Mouse (Mus musculus) midbrain, postnatal 0 days (tissue): ENCODE data around the gene Plekhm1. TPM values are rescaled to one million over a fixed set of nuclear protein-coding genes. Genes with fewer than 3 reads are reported as not detected.
A peak's percentile ranks its signal among the peaks of the same experiment; 100 is the strongest.

Experiments used
- ATAC-seq: fragments of 200-750 bp; cut with Nextera tagmentation; 2 replicates; pipeline ENCODE4 v1.8.0; 2017; ENCODE audit warnings: moderate number of reproducible peaks, mild to moderate bottlenecking, moderate TSS enrichment, moderate library complexity; ENCODE audit not compliant: low FRiP score
- DNase-seq: peaks from one replicate; pipeline ENCODE4 v3.0.0-alpha.2; 2015; ENCODE audit warnings: low spot score
- H3K27ac ChIP-seq: fragments of 300-500 bp; sonication (generic); 2 replicates; pipeline ENCODE4 v1.5.1; 2014; ENCODE audit warnings: low read depth, mild to moderate bottlenecking, low read length, mixed read lengths
- H3K27me3 ChIP-seq: fragments of 300-500 bp; sonication (generic); 2 replicates; pipeline ENCODE4 v1.6.1; 2014; ENCODE audit warnings: low read length, control low read depth, mixed read lengths; ENCODE audit not compliant: insufficient read depth
- H3K36me3 ChIP-seq: fragments of 300-500 bp; sonication (generic); 2 replicates; pipeline ENCODE4 v1.6.1; 2014; ENCODE audit warnings: low read length, control low read depth, mixed read lengths; ENCODE audit not compliant: insufficient read depth
- H3K4me1 ChIP-seq: fragments of 300-500 bp; sonication (generic); 2 replicates; pipeline ENCODE4 v1.6.1; 2014; ENCODE audit warnings: mild to moderate bottlenecking, control low read depth, antibody characterized with exemption, low read length, mixed read lengths; ENCODE audit not compliant: insufficient read depth
- H3K4me2 ChIP-seq: fragments of 300-500 bp; sonication (generic); 2 replicates; pipeline ENCODE4 v1.6.1; 2014; ENCODE audit warnings: low read depth, mild to moderate bottlenecking, low read length, mixed read lengths; ENCODE audit not compliant: poor library complexity, severe bottlenecking
- H3K4me3 ChIP-seq: fragments of 300-500 bp; sonication (generic); 2 replicates; pipeline ENCODE4 v1.5.1; 2014; ENCODE audit warnings: low read depth, mild to moderate bottlenecking, low read length, moderate library complexity
- H3K9ac ChIP-seq: fragments of 300-500 bp; sonication (generic); replicated peaks from 2 replicates; pipeline ENCODE4 v1.6.1; 2014; ENCODE audit warnings: mild to moderate bottlenecking, low read length, moderate library complexity, mixed read lengths; ENCODE audit not compliant: poor library complexity, severe bottlenecking
- H3K9me3 ChIP-seq: fragments of 300-500 bp; sonication (generic); 2 replicates; pipeline ENCODE4 v1.6.1; 2016; ENCODE audit warnings: low read length, control low read depth
- CTCF ChIP-seq: IDR thresholded peaks from 2 replicates; pipeline ENCODE4 v1.5.1; 2016; ENCODE audit warnings: antibody characterized with exemption, mild to moderate bottlenecking
- WGBS: fragments of 180-500 bp; shearing (Covaris S2); extraction: QIAGEN DNeasy Blood & Tissue Kit; methylation state at CpG from one replicate; pipeline ENCODE4 v1.1.7; 2014; 5-methylcytosine and 5-hydroxymethylcytosine counted together
- polyA plus RNA-seq: library from polyadenylated mRNA; unstranded; fragments of >200 nt; fragmentation: Nextera tagmentation; extraction: Ambion mirVana; gene quantifications from 2 replicates; pipeline ENCODE4 v1.2.1, GENCODE M21; 2015
- total RNA-seq: library from RNA; depleted of rRNA; stranded (reverse); fragments of >200 nt; gene quantifications from 2 replicates; pipeline ENCODE4 v1.2.3, GENCODE M21; 2014

Gene Plekhm1
- total and polyA plus RNA-seq, 2 experiments from 2014 or later = 6.0 to 7.8 TPM

DNA sequence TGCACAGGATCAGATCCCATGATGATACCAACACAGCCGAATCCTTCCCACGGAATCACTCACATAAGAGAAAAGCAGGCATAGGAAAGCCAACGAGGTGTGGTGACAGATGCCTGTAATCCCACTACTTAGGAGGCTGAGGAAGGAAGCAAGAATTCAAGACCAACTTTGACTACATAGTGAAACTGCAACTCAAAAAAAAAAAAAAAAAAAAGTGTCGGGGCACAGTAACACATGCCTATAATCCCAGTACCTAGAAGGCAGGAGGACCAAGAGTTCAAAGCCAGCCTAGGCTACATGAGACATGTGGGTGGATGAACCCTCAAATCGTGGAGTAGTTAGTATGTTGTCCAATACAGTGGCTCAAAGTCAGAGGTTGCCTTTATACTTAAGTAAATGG, 36.7 kb downstream of the Plekhm1 start:
- no peak overlapping the region for H3K4me3 ChIP-seq
- no peaks in the 10 kb centered on the region for H3K4me1 ChIP-seq
- no peak overlapping the region for H3K27ac ChIP-seq
- WGBS = 93% methylated on average over 5 of the region's 5 CpGs
- no peak for DNase-seq
- no peaks in the 10 kb centered on the region for H3K27me3 ChIP-seq
- no peak for ATAC-seq
- no peaks in the 10 kb centered on the region for H3K9me3 ChIP-seq
- peaks cover 55% of the 10 kb centered on the region for H3K36me3 ChIP-seq
- H3K9ac ChIP-seq = no peak overlapping the region
- TF ChIP-seq CTCF = no peak
- H3K4me2 ChIP-seq = no peak overlapping the region

DNA sequence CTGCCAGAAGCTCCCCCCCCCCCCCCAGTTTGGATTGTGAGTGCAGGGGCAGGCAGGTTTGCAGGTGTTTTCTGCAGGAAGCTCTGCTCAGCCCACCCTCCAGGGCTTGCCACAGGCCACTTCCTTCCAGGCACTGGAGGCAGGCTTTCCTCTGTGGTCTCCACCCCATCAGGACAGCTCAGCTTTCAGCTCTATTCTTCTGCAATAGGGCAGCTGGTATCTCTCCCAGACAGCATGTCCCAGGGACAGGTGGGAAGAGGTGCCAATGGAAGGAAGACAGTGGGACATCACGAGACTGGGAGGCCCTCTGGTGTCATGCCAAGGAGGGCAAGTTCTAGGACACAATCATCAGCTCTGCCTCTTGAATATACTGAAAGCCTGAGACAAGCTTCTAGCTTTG, 37.2 kb downstream of the Plekhm1 start:
- Histone ChIP-seq H3K9ac (no peak overlapping the region), H3K9me3 (no peaks in the 10 kb centered on the region), H3K4me3 (no peak overlapping the region), H3K36me3 (peaks cover 60% of the 10 kb centered on the region), H3K27me3 (no peaks in the 10 kb centered on the region), H3K4me1 (no peaks in the 10 kb centered on the region), H3K4me2 (no peak overlapping the region), H3K27ac (no peak overlapping the region)
- ATAC-seq (no peak), DNase-seq (no peak)
- no peak for TF ChIP-seq CTCF
- WGBS = 89% methylated on average over 1 of the region's 1 CpGs

DNA sequence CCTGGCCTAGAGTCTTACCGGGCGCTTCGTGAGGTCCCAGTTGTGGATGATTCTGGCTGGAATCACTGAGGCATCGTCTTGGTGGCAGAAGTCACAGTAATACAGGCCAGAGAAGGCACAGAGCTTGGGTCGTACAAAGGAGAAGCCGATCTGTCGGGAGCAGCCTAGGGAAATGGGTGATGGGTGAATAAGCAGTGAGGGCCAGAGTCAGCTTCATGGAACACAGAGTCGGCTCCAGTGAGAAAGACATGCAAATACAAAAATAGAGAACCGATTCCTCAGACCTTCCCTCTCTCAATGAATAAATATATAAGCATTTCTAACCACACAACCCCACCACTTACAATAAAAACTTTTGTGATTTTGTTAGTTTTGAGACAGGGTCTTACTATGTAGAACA, 38.6 kb downstream of the Plekhm1 start:
- Histone ChIP-seq H3K27ac (no peak overlapping the region), H3K4me2 (no peak overlapping the region), H3K9ac (no peak overlapping the region), H3K27me3 (no peaks in the 10 kb centered on the region), H3K9me3 (no peaks in the 10 kb centered on the region), H3K4me3 (no peak overlapping the region), H3K4me1 (no peaks in the 10 kb centered on the region), H3K36me3 (peaks cover 55% of the 10 kb centered on the region)
- ATAC-seq = no peak
- WGBS = 90% methylated on average over 9 of the region's 9 CpGs
- no peak for DNase-seq
- no peak for TF ChIP-seq CTCF

DNA sequence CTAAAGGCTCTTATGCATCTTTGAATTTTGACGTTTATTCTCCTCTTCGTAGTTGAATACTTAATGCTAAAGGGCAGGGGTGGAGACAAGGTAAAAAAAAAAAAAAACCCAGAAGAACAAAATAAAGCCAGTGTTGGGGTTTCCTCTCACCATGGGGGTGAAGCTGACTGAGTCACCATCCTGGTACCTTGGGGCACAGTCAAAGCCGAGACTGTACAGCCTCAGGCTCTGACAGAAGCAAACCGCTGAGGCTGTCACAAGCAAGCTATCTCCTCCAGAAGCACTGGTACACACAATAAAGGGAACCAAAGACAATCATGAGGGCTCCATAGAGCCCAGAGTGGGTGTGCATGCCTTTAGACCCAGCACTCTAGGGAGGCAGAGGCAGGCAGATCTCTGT, 39.9 kb downstream of the Plekhm1 start:
- Histone ChIP-seq H3K9me3 (no peaks in the 10 kb centered on the region), H3K4me3 (no peak overlapping the region), H3K27ac (no peak overlapping the region), H3K36me3 (peaks cover 48% of the 10 kb centered on the region), H3K9ac (no peak overlapping the region), H3K27me3 (no peaks in the 10 kb centered on the region), H3K4me1 (no peaks in the 10 kb centered on the region), H3K4me2 (no peak overlapping the region)
- TF ChIP-seq CTCF = no peak
- ATAC-seq (no peak), DNase-seq (no peak)
- 84% methylated on average over 4 of the region's 4 CpGs for WGBS

- peak; percentile 49 for DNase-seq
- Histone ChIP-seq H3K9me3 (no peaks in the 10 kb centered on the region), H3K4me2 (no peak overlapping the region), H3K27ac (no peak overlapping the region), H3K4me1 (no peaks in the 10 kb centered on the region), H3K27me3 (no peaks in the 10 kb centered on the region), H3K4me3 (no peak overlapping the region), H3K9ac (no peak overlapping the region), H3K36me3 (peaks cover 48% of the 10 kb centered on the region)
- ATAC-seq = no peak
- no peak for TF ChIP-seq CTCF
- 59% methylated on average over 3 of the region's 3 CpGs for WGBS
These were observed 40.4 kb downstream of the Plekhm1 start for GRCm38 (mm10) chr11:103372068-103372467.

GRCm38 (mm10) chr11:103371222-103371539, 41.3 kb downstream of the Plekhm1 start:
- no peaks in the 10 kb centered on the region for H3K4me1 ChIP-seq
- H3K36me3 ChIP-seq = peaks cover 47% of the 10 kb centered on the region
- 83% methylated on average over 3 of the region's 3 CpGs for WGBS
- no peaks in the 10 kb centered on the region for H3K9me3 ChIP-seq
- no peak overlapping the region for H3K9ac ChIP-seq
- ATAC-seq (no peak), DNase-seq (no peak)
- no peak overlapping the region for H3K27ac ChIP-seq
- H3K4me3 ChIP-seq = no peak overlapping the region
- H3K27me3 ChIP-seq = no peaks in the 10 kb centered on the region
- no peak overlapping the region for H3K4me2 ChIP-seq
- TF ChIP-seq CTCF = no peak
